Mouse (Mus musculus) R1 (cell line): Measurements from ENCODE around the gene Skint11.
"Not testable (repeated sequence)": the region's sequence is repeated elsewhere in the genome, so short reads cannot be mapped to it uniquely, and the experiment has no call there.

ENCODE experiments used
- DNase-seq: peaks from one replicate; pipeline ENCODE4 v3.0.0-alpha.2; 2018; ENCODE audit warnings: low read depth, low spot score

Gene Skint11

GRCm38 (mm10) chr4:114163084-114163483, at the start of gene Skint11:
Skint11 (plus strand) TSS chr4:114163384.
- DNase-seq: no peak

GRCm38 (mm10) chr4:114161149-114161548, 2.0 kb upstream of the Skint11 start:
- no peak for DNase-seq

GRCm38 (mm10) chr4:114172898-114173297, 9.7 kb downstream of the Skint11 start:
- not testable (repeated sequence) for DNase-seq

GRCm38 (mm10) chr4:114256906-114257305, 93.7 kb downstream of the Skint11 start:
- not testable (repeated sequence) for DNase-seq
